Mouse (Mus musculus): ENCODE measurements at regions not wholly inside any gene's neighbourhood (a gene's known extent, or its start where the extent isn't known, plus 50 kb on each side); places are given as distances from the start of the nearest gene placed in this dataset.
A peak's percentile ranks its signal among the peaks of the same experiment; 100 is the strongest.

DNA sequence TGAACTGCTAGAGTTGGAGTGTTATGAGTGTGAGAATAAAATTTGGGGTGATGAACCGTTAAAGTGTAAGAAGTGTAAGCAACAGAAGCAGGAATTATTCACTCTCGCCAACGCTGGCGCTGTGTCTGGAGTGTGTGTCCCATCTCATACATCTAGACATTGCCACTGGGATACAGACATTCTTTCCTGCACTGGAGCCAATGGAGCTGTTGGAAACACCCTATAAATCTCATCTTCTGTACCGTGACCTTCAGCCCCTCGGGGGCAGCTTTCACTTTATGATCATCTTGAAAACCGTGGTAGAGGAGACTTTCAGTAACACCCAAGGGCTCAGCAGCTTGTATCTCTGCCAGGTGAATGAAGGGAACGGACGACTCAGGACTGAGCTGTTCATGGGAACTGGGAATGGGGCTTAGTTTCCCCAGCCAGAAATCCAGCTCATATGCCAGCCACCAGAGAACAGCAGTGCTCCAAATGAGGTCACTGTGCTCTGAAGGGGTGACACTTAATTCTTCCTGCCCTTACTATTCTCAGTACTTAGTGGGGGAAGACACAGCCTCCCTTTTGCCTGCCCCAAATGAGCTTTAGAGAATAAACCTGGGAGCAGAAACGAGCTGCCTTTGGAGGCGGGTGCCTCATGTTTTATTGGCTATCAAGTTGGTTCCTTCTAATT lies 293.6 kb downstream of the Slc4a3 start:
- DNase-seq, result no peak

DNA sequence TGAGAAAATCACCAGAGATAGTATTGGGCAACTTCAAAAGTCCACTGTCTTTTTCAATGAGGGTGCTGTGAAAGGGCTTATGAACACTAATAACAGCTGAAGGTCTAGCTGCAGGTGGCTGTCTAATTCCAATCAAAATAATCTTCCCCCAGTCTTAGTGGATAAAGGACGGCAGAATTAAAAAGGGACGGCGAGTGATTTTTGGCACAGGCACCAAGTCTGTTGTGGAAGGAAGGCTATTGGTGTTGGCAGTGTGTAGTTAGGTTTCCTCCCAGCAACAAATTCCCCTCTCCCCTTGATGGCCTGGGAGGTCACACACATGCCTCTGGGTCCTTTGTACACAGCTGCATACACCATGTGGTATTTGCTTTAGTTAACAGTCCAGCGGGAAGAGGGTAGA lies 296.3 kb downstream of the Slc4a3 start:
- no peak for DNase-seq

GRCm38 (mm10) chr1:75843326-75843725 lies 297.3 kb downstream of the Slc4a3 start:
- peak; percentile 69 to 83 for DNase-seq

- no peak for DNase-seq
These were observed 298.1 kb downstream of the Slc4a3 start for GRCm38 (mm10) chr1:75844123-75844522.

- no peak for DNase-seq
These were observed 298.5 kb downstream of the Slc4a3 start for GRCm38 (mm10) chr1:75844529-75844928.

DNA sequence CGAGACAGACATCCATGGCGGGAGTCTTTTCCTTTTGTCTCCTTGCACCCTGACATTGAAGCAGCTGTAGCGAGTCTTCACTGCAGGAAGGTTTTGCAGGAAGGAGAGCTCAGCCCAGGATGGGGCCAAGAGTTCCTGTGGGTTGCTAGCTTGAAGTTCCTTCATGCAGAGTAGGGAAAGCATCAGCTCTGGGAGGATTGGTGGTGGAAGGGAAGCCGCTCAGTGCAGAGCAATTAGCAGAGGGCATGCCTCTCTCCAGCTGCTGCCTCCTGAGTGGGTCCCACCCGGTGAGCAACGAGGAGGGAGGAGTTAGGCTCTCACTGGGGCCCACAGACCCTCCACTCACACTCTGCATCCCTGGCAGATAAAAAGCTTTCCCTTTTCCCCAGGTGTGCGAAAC lies 298.9 kb downstream of the Slc4a3 start:
- no peak for DNase-seq

DNA sequence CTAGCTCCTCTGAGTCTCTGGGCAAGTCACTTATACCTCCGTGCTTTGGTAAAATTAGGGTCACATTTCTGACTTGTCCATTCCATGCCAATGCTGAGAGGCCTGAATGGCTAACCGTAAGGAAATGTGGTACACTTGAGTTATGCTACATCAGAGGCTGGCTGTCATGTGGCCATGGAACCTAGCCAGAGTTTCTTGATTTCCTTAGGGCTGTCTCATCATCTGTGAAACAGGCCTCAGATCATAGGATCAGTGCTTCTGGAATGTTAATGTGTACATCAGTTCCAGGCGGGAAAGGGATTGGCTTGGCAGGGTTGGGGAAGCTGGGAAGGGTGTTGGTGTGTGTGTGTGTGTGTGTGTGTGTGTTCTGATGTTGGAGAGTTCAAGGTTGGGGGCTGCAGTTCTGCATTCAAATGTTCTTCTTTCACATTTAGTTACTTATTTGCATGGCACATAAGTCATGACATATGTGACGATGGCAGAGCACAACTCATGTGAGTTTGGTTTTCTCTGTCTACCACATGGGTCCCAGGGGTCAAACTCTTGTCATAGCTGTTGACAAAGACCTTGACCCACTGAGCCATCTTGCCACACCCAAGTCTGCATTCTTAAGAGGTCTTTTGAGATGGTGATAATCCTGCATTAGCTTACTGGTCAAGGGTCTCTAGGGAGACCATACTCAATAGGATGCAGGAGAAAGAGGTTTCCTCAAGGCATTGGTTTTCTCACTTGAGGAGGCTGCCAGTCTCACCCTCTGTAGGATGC lies 299.9 kb downstream of the Slc4a3 start:
- DNase-seq, result no peak

DNA sequence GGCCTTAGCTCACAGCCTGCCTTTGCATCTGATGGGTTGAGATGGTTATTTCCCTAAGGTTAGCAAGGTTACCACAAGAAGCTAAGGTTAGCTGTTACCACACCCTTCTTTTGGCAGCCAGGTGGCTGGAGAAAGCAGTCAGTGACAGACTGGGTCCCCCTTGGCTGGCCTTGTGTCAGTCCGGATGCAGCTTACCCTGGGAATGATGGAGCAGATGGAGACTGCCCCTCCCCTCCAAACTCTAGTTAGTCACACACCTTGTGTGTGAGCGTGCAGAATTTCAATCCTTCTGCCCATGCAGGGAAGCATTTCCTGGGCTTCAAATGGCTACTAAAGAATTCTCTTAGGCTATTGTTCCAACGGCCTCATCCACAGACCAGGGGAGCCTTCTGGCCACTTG lies 301.6 kb downstream of the Slc4a3 start:
- DNase-seq, result peak; percentile 81 to 86

DNA sequence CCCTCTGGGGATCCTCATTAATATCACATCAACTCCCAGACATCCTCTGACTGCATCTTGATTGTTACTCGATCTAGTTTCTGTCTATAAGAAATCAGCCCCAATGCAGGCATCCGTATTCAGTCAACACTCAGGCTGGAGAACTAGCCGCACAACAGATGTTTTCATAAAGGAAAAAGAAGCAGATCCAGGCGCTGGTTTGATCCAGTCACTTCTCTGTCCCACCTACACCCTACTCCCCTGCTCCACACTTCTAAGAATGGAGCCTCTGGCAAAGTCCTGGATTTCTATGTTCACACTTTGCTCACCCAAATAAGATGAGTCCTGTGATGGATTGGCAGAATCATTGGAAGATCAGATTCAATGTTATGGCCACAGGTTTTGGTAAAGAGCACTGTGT lies 302.4 kb downstream of the Slc4a3 start:
- DNase-seq, result no peak

- DNase-seq, result no peak
These were observed 304.1 kb downstream of the Slc4a3 start for GRCm38 (mm10) chr1:75850131-75850530.

DNA sequence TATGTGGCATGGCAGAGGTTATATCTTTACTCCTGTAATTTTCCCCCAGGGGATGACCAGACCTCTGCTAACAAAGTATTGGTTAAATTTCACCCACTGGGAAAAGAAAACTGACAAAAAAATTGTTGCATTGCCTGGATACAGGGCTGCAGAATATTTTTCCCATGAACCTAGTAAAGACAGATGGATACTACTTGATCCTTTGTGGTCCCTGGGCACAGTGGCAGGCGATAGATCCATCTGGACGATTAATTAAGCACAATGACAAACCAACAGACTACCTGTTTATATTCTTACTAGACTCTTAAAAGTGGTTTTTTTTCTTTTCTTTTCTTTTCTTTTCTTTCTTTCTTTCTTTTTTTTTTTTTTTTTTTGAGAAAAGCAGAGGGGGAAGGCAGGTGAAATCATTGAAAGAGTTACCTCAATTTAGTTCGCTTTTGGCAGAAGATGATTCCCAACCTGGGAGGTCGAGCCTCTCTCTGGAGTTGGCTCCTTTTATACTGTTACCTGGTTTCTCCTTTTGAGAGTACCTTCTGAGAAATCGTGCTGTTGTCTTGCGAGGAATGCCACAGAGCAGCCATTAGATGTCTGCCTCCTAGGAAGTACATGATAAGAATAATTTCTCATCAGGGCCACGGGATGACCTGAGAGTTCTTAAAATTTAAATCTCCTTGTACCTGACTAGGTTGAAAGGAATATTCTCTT lies 312.6 kb downstream of the Slc4a3 start:
- peak in 1 of 2 experiments; percentile 50 for DNase-seq

- DNase-seq, result no peak
These were observed 316.7 kb downstream of the Slc4a3 start for GRCm38 (mm10) chr1:75862757-75863156.

DNA sequence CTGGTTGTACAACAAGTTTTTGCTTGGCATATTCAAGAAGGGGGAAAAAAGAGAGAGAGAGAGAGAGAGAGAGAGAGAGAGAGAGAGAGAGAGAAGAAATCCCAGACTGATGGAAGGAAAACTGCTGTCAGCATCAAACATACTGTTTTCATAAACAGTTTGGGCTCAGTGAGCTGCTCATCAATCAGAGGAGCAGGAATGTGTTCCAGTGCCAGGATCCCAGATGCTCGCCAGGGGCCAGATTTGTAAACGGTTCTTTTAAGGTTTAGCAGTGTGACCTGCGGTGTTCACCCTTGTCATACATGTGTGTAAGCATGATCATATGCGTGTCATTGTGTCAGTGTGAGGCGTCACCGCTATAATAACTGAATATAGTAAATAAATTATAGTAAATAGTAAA lies 320.5 kb downstream of the Slc4a3 start:
- no peak for DNase-seq

DNA sequence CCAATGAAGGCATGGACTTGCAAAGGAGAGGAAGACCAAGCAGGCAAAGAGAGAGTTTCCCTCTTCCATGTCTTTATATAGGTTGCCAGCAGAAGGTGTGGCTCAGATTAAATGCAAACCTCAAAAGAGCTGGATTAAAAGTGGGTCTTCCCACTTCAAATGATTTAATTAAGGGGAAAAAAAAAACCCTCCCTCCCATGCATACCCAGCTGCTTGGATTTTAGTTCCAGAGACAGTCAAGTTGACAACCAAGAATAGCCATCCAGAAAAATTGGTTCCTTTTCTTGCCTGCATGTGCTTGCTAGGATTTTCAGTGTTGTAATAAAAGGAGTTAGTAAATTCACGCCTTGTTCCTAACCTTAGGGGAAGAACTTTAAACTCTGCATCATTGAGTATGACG lies 323.3 kb downstream of the Slc4a3 start:
- no peak for DNase-seq

- no peak for DNase-seq
These were observed 323.8 kb downstream of the Slc4a3 start for GRCm38 (mm10) chr1:75869846-75870245.

DNA sequence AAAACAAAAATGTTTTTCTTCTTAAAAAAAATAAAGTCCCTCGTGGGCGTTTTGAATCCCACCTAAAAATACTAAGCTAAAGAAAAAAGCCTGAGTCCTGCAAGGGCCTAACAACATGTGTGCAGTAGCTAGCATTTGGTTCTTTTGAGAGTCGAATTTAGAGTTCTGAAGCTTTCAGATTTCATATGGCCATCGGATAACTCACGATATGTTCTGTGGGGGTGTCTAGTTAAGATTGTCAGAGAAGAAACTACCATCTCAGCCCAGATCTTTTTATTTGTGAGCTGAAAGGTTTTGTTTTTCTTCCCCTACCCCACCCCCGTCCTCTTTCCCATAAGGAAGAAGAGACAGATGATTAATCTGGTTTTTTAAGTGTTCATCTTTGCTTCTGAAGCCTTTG lies 327.8 kb downstream of the Slc4a3 start:
- DNase-seq, result no peak

DNA sequence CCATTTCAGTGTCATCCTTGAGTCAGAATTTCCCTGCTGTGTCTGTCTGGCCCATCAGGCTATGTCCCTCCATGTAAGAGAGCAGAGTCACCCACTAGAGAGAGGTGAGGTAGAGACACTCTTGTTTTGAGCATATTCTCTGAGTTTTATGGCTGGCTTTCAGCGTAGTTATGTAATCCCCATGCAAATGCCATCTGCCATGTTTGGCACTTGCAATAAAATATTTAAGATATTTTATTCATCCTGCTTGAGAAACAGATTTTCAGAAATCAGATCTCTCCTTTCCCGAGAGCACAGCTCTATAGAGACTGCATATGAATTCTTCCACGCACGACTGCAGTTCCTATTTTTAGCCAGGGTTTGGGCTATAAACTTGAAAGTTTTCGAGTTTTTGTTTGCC lies 331.1 kb downstream of the Slc4a3 start:
- DNase-seq, result peak in 1 of 2 experiments; percentile 40

DNA sequence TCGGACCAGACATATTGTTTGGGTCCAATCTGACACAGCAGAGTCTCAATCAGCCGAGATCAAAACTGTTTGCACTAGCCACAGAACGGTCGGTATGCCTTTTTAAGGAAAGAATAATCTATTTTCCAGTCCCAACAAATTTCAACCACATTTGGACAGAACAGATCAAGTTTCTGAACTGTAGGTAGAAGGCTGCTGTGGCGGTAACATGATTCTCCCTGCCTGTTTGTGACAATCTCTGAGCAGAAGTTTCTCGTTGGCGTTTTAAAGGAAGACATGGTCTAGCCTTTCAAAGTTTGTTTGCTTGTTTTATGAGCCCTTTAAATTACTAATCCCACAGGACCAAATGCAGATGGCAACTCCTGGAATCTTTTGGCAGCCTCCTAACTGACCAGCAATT lies 339.6 kb downstream of the Slc4a3 start:
- no peak for DNase-seq

GRCm38 (mm10) chr1:75888499-75889208 lies 342.6 kb downstream of the Slc4a3 start:
- DNase-seq, result no peak

DNA sequence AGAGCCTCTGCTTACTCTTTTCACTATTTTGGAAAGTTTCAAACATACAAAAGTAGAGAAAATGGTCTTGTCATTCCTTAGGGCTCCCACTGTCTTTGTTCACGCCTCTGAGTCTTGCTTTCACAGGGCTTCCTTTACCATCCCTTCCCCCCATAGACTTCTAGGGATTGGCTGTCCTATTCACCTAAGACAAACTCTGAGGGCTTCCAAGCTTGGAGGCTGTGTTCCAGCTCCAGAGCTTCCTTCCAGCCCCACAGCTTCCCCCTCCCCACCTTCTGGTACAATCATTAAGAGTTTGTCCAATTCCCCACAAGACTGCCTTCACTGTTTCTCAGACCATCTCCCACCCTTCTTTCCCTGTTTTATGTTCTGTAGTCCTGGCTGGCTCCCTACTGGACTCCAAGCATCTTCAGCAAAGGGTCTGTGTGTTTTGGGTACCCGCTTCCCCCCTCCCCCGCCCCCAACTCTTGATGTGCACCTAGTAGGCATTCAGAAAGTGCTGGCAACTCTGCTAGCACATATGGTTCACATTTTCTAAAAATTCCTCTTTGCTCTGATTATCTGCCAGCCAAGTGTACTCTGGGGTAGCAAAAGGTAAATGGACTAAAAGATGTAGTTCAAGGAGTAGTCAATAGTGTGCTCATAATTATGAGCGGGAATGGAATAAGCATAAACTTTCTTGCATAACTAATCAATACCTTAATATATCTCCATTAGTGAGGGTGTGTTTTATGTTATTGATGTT lies 344.0 kb downstream of the Slc4a3 start:
- DNase-seq, result no peak

- DNase-seq, result no peak
These were observed 344.7 kb downstream of the Slc4a3 start for GRCm38 (mm10) chr1:75890636-75891276.

- DNase-seq, result no peak
These were observed 349.5 kb downstream of the Slc4a3 start for GRCm38 (mm10) chr1:75895550-75895949.
